Mouse (Mus musculus) thymus, adult 2 months (tissue): Measurements from ENCODE around the gene Pmch. TPM values are rescaled to one million over a fixed set of nuclear protein-coding genes. Genes with fewer than 3 reads are reported as not detected.

Experiments
- DNase-seq: peaks from one replicate; pipeline ENCODE4 v3.0.0; 2021
- H3K27ac ChIP-seq: fragments of 200-500 bp; 2 replicates; pipeline ENCODE4 v1.5.1; 2012; ENCODE audit warnings: low read length, control low read depth; ENCODE audit not compliant: control insufficient read depth, insufficient read depth
- H3K27me3 ChIP-seq: fragments of 200-500 bp; 2 replicates; pipeline ENCODE4 v1.6.1; 2012; ENCODE audit warnings: mild to moderate bottlenecking, low read length, moderate library complexity, mixed read lengths; ENCODE audit not compliant: control insufficient read depth, insufficient read depth
- H3K36me3 ChIP-seq: fragments of 200-500 bp; 2 replicates; pipeline ENCODE4 v1.6.1; 2012; ENCODE audit warnings: mild to moderate bottlenecking, low read length, moderate library complexity; ENCODE audit not compliant: control insufficient read depth, insufficient read depth
- H3K4me1 ChIP-seq: fragments of 200-500 bp; replicated peaks from 2 replicates; pipeline ENCODE4 v1.6.1; 2012; ENCODE audit warnings: low read length; ENCODE audit not compliant: control insufficient read depth, insufficient read depth
- H3K4me3 ChIP-seq: fragments of 200-500 bp; 2 replicates; pipeline ENCODE4 v1.5.1; 2012; ENCODE audit warnings: mild to moderate bottlenecking, low read length, control low read depth, moderate library complexity; ENCODE audit not compliant: control insufficient read depth, insufficient read depth
- CTCF ChIP-seq: fragments of 200-500 bp; IDR thresholded peaks from 2 replicates; pipeline ENCODE4 v1.5.1; 2012; ENCODE audit warnings: mild to moderate bottlenecking, control low read depth, low read length, moderate library complexity, borderline replicate concordance; ENCODE audit not compliant: control insufficient read depth, poor library complexity, insufficient read depth; ENCODE audit errors: extremely low read depth
- POLR2A ChIP-seq: fragments of 200-500 bp; IDR thresholded peaks from 2 replicates; pipeline ENCODE4 v1.6.1; 2012; ENCODE audit warnings: mild to moderate bottlenecking, low read length, control low read depth, moderate library complexity; ENCODE audit not compliant: control insufficient read depth, poor library complexity, insufficient read depth; ENCODE audit errors: extremely low read depth
- WGBS: fragments of 180-500 bp; shearing (Covaris S2); methylation state at CpG from one replicate; pipeline ENCODE4 v1.1.7; 2018; 5-methylcytosine and 5-hydroxymethylcytosine counted together
- polyA plus RNA-seq: library from polyadenylated mRNA; depleted of rRNA; stranded (reverse); fragments of >200 nt; gene quantifications from 2 replicates; pipeline ENCODE4 v1.2.3, GENCODE M21; 2012; rRNA removed

Pmch gene
- polyA plus RNA-seq: not detected in 2 replicates

DNA sequence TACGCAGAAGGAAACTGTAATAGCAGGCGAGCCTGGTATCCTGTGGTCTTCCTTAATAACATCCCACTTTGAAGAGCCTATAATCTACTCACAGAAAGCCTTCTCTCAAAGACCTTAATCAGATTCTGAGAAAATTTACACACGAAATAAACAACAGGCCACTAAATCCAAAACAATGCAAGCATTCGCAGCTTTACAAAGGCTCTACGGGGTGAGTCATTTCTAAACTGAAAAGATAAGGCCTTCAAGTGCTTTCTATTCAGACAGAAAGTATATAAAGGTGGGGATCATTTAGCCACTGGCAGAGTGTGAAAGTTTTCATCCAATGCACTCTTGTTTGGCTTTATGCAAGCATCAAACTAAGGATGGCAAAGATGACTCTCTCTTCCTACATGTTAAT is at the start of gene Pmch:
TSS of gene Pmch (plus strand) at position 301 of the 400 bp plus-strand sequence.
- TF ChIP-seq CTCF: no peak
- no peak for TF ChIP-seq POLR2A
- Histone ChIP-seq H3K27ac (no peak within 1 kb of the TSS), H3K27me3 (no peaks in the 10 kb centered on the region), H3K4me1 (no peaks in the 10 kb centered on the region), H3K4me3 (no peak within 1 kb of the TSS), H3K36me3 (peaks cover 13% of the 10 kb centered on the region)
- 95% methylated on average over 5 of the region's 5 CpGs for WGBS
- no peak for DNase-seq

DNA sequence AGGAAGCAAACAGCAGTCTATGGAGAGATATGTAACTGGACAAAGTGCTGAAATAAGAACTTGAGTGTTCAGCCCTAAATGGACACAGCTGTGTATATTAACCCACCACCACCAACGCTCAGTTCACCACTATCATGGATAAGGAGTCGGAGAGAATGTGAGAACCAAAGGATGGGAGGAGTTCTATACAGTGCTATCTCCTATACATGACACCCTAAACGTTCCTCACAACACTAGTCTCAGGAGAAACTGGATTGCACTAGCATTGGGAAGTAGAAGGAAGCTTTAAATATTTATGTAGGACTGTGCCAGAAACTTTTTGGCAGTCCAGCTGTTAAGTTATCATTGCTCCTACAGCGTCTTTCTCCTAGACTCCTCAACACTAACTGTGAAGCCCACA is 46.6 kb upstream of the Pmch start:
- TF ChIP-seq POLR2A (no peak), CTCF (no peak)
- Histone ChIP-seq H3K27ac (no peak overlapping the region), H3K4me1 (no peaks in the 10 kb centered on the region), H3K4me3 (no peak overlapping the region), H3K27me3 (no peaks in the 10 kb centered on the region), H3K36me3 (no peaks in the 10 kb centered on the region)
- no peak for DNase-seq
- WGBS: 91% methylated on average over 4 of the region's 4 CpGs

DNA sequence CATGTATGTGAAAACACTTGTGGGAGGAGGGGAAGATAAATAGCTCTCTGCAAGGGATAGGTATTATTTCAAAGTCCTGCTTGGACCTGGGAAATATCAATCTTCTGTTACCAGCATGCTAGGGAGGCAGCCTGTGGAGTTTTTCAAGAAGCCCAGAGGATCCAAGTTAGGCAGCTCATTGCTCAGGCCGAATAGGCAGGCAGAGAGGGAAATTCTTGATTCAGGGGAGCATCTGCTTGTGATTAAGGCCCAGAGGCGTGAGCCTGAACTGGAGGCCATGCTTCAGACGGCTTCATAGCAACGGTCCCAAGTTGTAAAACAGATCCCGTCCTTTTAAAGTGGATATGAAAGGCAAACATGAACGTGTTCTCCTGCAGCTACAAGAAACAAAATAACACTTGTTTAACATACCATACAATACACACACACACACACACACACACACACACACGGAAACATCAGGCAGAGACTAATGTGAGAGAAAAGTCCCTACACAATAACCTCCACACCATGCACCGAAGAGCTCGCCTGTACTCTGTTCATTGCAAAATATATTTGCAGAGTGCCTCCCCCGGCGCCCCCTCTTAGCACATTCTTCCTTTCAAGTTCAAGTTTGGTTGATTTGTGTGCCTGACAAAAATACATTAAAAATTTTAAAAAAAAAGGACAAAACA is 44.6 kb upstream of the Pmch start:
- H3K36me3 ChIP-seq: no peaks in the 10 kb centered on the region
- H3K4me3 ChIP-seq: no peak overlapping the region
- no peak for TF ChIP-seq CTCF
- no peak overlapping the region for H3K27ac ChIP-seq
- no peak for DNase-seq
- no peaks in the 10 kb centered on the region for H3K27me3 ChIP-seq
- 93% methylated on average over 11 of the region's 11 CpGs for WGBS
- H3K4me1 ChIP-seq: no peaks in the 10 kb centered on the region

DNA sequence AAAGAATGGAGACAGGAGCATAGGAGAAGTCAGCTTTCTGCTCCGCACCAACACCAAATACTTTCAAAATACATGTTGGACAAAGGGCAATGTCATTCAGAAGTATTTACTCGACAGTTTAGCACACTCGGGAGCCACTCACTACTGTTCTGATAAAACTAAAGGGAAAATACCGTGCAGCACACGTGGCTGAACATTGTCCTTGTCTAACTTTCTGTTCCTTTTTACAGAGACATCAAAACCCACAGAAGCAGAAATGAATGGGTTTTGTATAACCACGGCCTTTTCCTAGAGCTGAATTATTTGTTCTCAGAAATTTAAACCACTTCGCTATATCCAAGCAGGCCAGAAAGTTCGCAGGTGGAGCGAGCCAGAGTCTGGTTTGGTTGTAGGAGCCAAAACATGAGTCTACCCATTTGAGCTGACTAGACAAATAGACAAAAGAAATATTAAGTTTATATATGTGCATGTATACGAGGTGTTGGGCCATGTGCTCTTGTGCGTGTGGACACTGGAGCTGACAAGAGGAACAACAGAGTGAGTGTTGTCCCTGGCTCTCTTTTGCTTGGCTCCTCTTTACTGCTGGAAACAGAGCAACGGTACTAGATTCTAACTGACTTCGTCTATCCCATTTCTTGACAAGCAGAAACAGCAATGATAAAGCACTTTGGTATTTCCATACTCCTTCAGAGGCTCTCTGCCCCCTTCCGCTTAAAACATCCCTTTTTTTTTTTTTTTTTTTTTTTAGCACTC is 36.5 kb upstream of the Pmch start:
- 17% methylated on average over 14 of the region's 14 CpGs for WGBS
- Histone ChIP-seq H3K27ac (no peak overlapping the region), H3K36me3 (no peaks in the 10 kb centered on the region), H3K27me3 (no peaks in the 10 kb centered on the region), H3K4me1 (no peaks in the 10 kb centered on the region), H3K4me3 (no peak overlapping the region)
- no peak for TF ChIP-seq CTCF
- no peak for TF ChIP-seq POLR2A
- no peak for DNase-seq

- Histone ChIP-seq H3K27ac (no peak overlapping the region), H3K4me3 (no peak overlapping the region), H3K4me1 (no peaks in the 10 kb centered on the region), H3K27me3 (no peaks in the 10 kb centered on the region), H3K36me3 (no peaks in the 10 kb centered on the region)
- TF ChIP-seq CTCF (no peak), POLR2A (no peak)
- WGBS: 90% methylated on average over 14 of the region's 14 CpGs
- DNase-seq: no peak
Observed at GRCm38 (mm10) chr10:88056950-88057649, 33.8 kb upstream of the Pmch start.

DNA sequence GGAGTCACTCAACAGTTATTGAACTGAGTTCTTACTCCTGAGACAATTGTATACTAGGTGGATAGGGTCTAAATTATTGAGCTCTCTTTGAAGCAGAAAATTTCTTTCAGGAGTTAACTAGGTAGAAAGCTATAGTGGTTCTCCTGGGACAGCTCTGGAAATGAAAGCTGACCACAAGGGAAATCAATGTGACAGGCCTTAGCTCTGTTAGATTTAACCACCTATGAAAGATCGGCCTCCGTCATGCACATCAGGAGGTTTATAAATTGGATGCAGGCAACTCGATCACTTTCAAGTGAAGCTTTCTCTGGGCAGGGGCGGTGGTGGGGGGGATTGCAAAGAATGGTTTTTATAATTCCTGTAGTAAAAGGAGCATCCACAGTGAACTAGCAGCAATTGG is 27.4 kb upstream of the Pmch start:
- no peaks in the 10 kb centered on the region for H3K4me1 ChIP-seq
- no peaks in the 10 kb centered on the region for H3K27me3 ChIP-seq
- no peak overlapping the region for H3K27ac ChIP-seq
- no peak overlapping the region for H3K4me3 ChIP-seq
- WGBS: 90% methylated on average over 4 of the region's 4 CpGs
- TF ChIP-seq CTCF: no peak
- TF ChIP-seq POLR2A: no peak
- H3K36me3 ChIP-seq: no peaks in the 10 kb centered on the region
- DNase-seq: no peak

- DNase-seq: no peak
- no peaks in the 10 kb centered on the region for H3K27me3 ChIP-seq
- H3K4me3 ChIP-seq: no peak overlapping the region
- no peak for TF ChIP-seq CTCF
- no peak for TF ChIP-seq POLR2A
- no peak overlapping the region for H3K27ac ChIP-seq
- H3K4me1 ChIP-seq: no peaks in the 10 kb centered on the region
- 84% methylated on average over 2 of the region's 2 CpGs for WGBS
- H3K36me3 ChIP-seq: no peaks in the 10 kb centered on the region
Observed at GRCm38 (mm10) chr10:88064872-88065271, 26.0 kb upstream of the Pmch start.
